ENCODE assay signal across 8 mouse cellular contexts in the genomic region with DNA sequence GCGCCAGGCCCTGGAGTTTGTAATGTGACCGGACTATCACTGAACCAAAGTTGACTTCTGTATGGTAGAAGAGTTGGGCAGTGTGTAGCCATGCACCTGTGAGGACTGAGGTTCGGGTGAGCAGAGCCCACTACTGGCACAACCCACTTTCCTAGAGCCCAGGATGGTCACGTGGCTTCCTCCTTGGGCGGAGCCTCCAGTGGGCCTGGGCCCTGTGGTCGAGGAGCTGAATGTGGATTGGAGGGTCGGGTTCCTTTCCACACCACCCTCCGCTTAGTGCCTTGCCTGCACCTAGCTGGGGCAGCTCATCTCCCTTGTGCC. TPM values are rescaled to one million over a fixed set of nuclear protein-coding genes. Genes with fewer than 3 reads are reported as not detected.
A peak's percentile ranks its signal among the peaks of the same experiment; 100 is the strongest.
DNase-seq lines count a peak whose midpoint lies in the region; ATAC-seq lines count a peak whose summit lies in the region.

No protein-coding gene starts in this region.

- under 1% methylated on average over 8 of the region's 8 CpGs for WGBS in hindbrain, embryonic 14.5 days

- peak; percentile 79 for DNase-seq in NIH3T3 (ENCODE audit: low read depth)
- DNase-seq in cerebellum, postnatal 14 days: peak; percentile 88
- peak; percentile 74 to 82 for DNase-seq in frontal cortex, postnatal 25 days (ENCODE audit: low spot score in 2 of 2)
- DNase-seq in hindbrain, embryonic 14.5 days (ENCODE audit: low spot score): peak; percentile 83
- peak; percentile 65 to 66 for DNase-seq in layer of hippocampus, postnatal 25 days (ENCODE audit: extremely low spot score in 1 of 2, low spot score in 1 of 2)
- peak; percentile 76 for DNase-seq in lung, postnatal 14 days
- DNase-seq in ovary, postnatal 36 days (ENCODE audit: low spot score): peak; percentile 84
- peak; percentile 89 for DNase-seq in thymus, postnatal 14 days

- H3K36me3 ChIP-seq in hindbrain, embryonic 14.5 days (replicated peaks; ENCODE audit: control insufficient read depth, insufficient read depth): peaks cover 60% of the 10 kb centered on the region

- peak; percentile 87 for ATAC-seq in hindbrain, embryonic 14.5 days (ENCODE audit: low FRiP score)

- H3K9ac ChIP-seq in hindbrain, embryonic 14.5 days: peak overlapping the region; percentile 72

- no peaks in the 10 kb centered on the region for H3K27me3 ChIP-seq in hindbrain, embryonic 14.5 days (ENCODE audit: control insufficient read depth, insufficient read depth, low read length)

- peak overlapping the region; percentile 87 for H3K4me2 ChIP-seq in hindbrain, embryonic 14.5 days (replicated peaks)

- no peaks in the 10 kb centered on the region for H3K9me3 ChIP-seq in hindbrain, embryonic 14.5 days (ENCODE audit: control insufficient read depth, low read length)

- peaks cover 17% of the 10 kb centered on the region for H3K4me1 ChIP-seq in hindbrain, embryonic 14.5 days (replicated peaks; ENCODE audit: control insufficient read depth, insufficient read depth, low read length)

- peak overlapping the region; percentile 93 for H3K27ac ChIP-seq in hindbrain, embryonic 14.5 days

- peak overlapping the region; percentile 49 for H3K4me3 ChIP-seq in hindbrain, embryonic 14.5 days (replicated peaks; ENCODE audit: low read length)

RNA-seq across cellular contexts. Expression of a gene that starts 2.1 kb away (rescaled TPM):
- polyA plus RNA-seq in hindbrain, embryonic 14.5 days (2014; fragmentation: Nextera tagmentation; extraction: Ambion mirVana): 0.92 and 1.0 TPM in 2 replicates
- total RNA-seq in layer of hippocampus, postnatal 25 days (2021): under 1 TPM; 0.23 to 0.25 TPM

Comparison
In these comparisons a context has a peak if more than half of its experiments do, and no peak if none do; other contexts are left out.
1. Peak in every context shown above with its lines: DNase-seq, ATAC-seq, H3K4me3 ChIP-seq and H3K27ac ChIP-seq.